Mouse (Mus musculus) brain, embryonic 14.5 days (tissue): ENCODE results near the gene 4921539E11Rik.

Experiments used
- CTCF ChIP-seq: fragments of 200-500 bp; IDR thresholded peaks from 2 replicates; pipeline ENCODE4 v1.5.1; 2012; ENCODE audit warnings: inconsistent platforms, mild to moderate bottlenecking, moderate library complexity, borderline replicate concordance; ENCODE audit not compliant: insufficient read depth, insufficient read length; ENCODE audit errors: extremely low read depth
- POLR2A ChIP-seq: fragments of 200-500 bp; IDR thresholded peaks from 2 replicates; pipeline ENCODE4 v1.6.1; 2012; ENCODE audit warnings: mild to moderate bottlenecking, inconsistent platforms, borderline replicate concordance; ENCODE audit not compliant: poor library complexity, insufficient read depth, insufficient read length, severe bottlenecking; ENCODE audit errors: extremely low read depth

DNA sequence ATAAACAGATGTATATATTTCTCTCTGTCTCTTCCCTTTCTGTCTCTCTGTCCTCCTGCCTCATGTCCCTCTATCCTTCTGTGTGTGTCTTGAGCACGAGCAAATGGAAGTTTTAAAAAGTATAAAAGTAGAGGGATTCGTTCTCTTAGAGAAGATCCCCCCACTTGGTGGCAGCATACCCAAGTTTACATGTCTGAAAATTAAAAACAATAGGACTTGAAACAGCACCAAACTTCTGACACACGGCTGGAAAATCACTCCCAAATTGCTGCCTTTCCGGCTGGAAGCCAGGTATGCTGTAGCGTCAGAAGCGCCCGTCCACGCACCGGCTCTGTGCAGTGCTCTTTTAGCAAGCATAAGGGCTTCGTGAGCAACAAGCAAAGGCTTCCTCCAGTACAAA, 8.7 kb upstream of the 4921539E11Rik start:
- TF ChIP-seq POLR2A (no peak), CTCF (no peak)
